9 mouse cellular contexts compared by ENCODE assay signal in genomic region chr8:122569329-122569728, GRCm38 (mm10). TPM values are rescaled to one million over a fixed set of nuclear protein-coding genes. Genes with fewer than 3 reads are reported as not detected.
DNase-seq lines count a peak whose midpoint lies in the region; ATAC-seq and TF ChIP-seq lines count a peak whose summit lies in the region.
"Had no signal": no experiment of that assay in that cellular context is flagged by ENCODE, and none has a peak within 500 bp of the region (broad histone marks: within the 10 kb centered on the region; RNA-seq: fewer than 3 reads in every experiment).

No protein-coding gene starts in this region.

- no peak for ATAC-seq in kidney, embryonic 14.5 days (ENCODE audit: low FRiP score, low TSS enrichment)
- ATAC-seq in hindbrain, embryonic 15.5 days (ENCODE audit: low FRiP score, low read depth) = no peak
- ATAC-seq in midbrain, embryonic 12.5 days (ENCODE audit: low FRiP score, low read depth) = no peak

- peaks cover 25% of the 10 kb centered on the region for H3K4me1 ChIP-seq in kidney, embryonic 14.5 days (ENCODE audit: control insufficient read depth, insufficient read depth, low read length)
- peaks cover 3% of the 10 kb centered on the region; the same call in 1 of the 2 replicates for H3K4me1 ChIP-seq in bone marrow, adult 2 months (ENCODE audit: control insufficient read depth, insufficient read depth, low read length)
- peaks cover 38% of the 10 kb centered on the region for H3K4me1 ChIP-seq in hindbrain, embryonic 15.5 days (replicated peaks)
- peaks cover 38% of the 10 kb centered on the region for H3K4me1 ChIP-seq in midbrain, embryonic 12.5 days

- no peaks in the 10 kb centered on the region for H3K9me3 ChIP-seq in kidney, embryonic 14.5 days (ENCODE audit: control insufficient read depth, low read length)
- H3K9me3 ChIP-seq in hindbrain, embryonic 15.5 days = no peaks in the 10 kb centered on the region
- no peaks in the 10 kb centered on the region for H3K9me3 ChIP-seq in midbrain, embryonic 12.5 days

- no peak for TF ChIP-seq POLR2A in bone marrow, adult 2 months (IDR thresholded peaks at IDR 0.05; ENCODE audit: borderline replicate concordance, control insufficient read depth, low read depth, low read length)

- H3K9ac ChIP-seq in kidney, embryonic 14.5 days (ENCODE audit: low read depth, low read length) = peak overlapping the region; percentile 91
- H3K9ac ChIP-seq in hindbrain, embryonic 15.5 days = no peak overlapping the region
- H3K9ac ChIP-seq in midbrain, embryonic 12.5 days (replicated peaks) = peak overlapping the region; percentile 83

- DNase-seq in kidney, adult 9 months = no peak
- DNase-seq in ovary, postnatal 36 days (ENCODE audit: low spot score) = no peak
- no peak for DNase-seq in embryo, embryonic 10.5 days (ENCODE audit: low spot score)
- no peak for DNase-seq in cerebellum, adult 11-12 months
- DNase-seq: kidney, postnatal 25 days had no signal

- 74% methylated on average over 9 of the region's 9 CpGs for WGBS in kidney, embryonic 14.5 days
- WGBS in bone marrow, adult 2 months = 65% methylated on average over 9 of the region's 9 CpGs
- 61% methylated on average over 9 of the region's 9 CpGs for WGBS in hindbrain, embryonic 15.5 days
- 71% methylated on average over 9 of the region's 9 CpGs for WGBS in midbrain, embryonic 12.5 days

- peaks cover 49% of the 10 kb centered on the region for H3K36me3 ChIP-seq in kidney, embryonic 14.5 days (ENCODE audit: control insufficient read depth, insufficient read depth, low read length)
- H3K36me3 ChIP-seq in hindbrain, embryonic 15.5 days = 0 out of 2 replicates have a peak, but pooled peaks cover 3% of the 10 kb centered on the region
- peaks cover 36% of the 10 kb centered on the region for H3K36me3 ChIP-seq in midbrain, embryonic 12.5 days

- H3K4me2 ChIP-seq in kidney, embryonic 14.5 days (replicated peaks; ENCODE audit: low read depth, low read length) = peak overlapping the region; percentile 58
- H3K4me2 ChIP-seq in hindbrain, embryonic 15.5 days = peak overlapping the region; percentile 97
- H3K4me2 ChIP-seq in midbrain, embryonic 12.5 days (replicated peaks) = peak overlapping the region; percentile 90

- TF ChIP-seq CTCF in bone marrow, adult 2 months (IDR thresholded peaks at IDR 0.05; ENCODE audit: control insufficient read depth, insufficient read depth, low read length) = no peak

- H3K4me3 ChIP-seq in kidney, embryonic 14.5 days (ENCODE audit: low read length) = peak overlapping the region; percentile 97
- peak overlapping the region; percentile 75 for H3K4me3 ChIP-seq in bone marrow, adult 2 months (replicated peaks; ENCODE audit: control insufficient read depth, low read depth, low read length)
- peak overlapping the region; percentile 93 for H3K4me3 ChIP-seq in hindbrain, embryonic 15.5 days
- peak overlapping the region; percentile 79 for H3K4me3 ChIP-seq in midbrain, embryonic 12.5 days

- H3K27ac ChIP-seq in kidney, embryonic 14.5 days (ENCODE audit: low read depth, low read length) = no peak overlapping the region
- peak overlapping the region; percentile 34; the same call in 1 of the 2 replicates for H3K27ac ChIP-seq in bone marrow, adult 2 months (ENCODE audit: control insufficient read depth, insufficient read depth, low read depth, low read length, poor library complexity)
- no peak overlapping the region for H3K27ac ChIP-seq in hindbrain, embryonic 15.5 days (replicated peaks)
- H3K27ac ChIP-seq in midbrain, embryonic 12.5 days (replicated peaks) = no peak overlapping the region

- H3K27me3 ChIP-seq in kidney, embryonic 14.5 days (ENCODE audit: control insufficient read depth, insufficient read depth, low read length) = no peaks in the 10 kb centered on the region
- H3K27me3 ChIP-seq in hindbrain, embryonic 15.5 days = no peaks in the 10 kb centered on the region
- no peaks in the 10 kb centered on the region for H3K27me3 ChIP-seq in midbrain, embryonic 12.5 days

RNA-seq across cellular contexts. Expression of gene Cdt1, which starts 1.5 kb away (rescaled TPM):
- polyA plus RNA-seq in kidney, embryonic 14.5 days (2014; fragmentation: Nextera tagmentation; extraction: Ambion mirVana) = 42.7 and 48.5 TPM in 2 replicates
- 62.8 and 68.5 TPM in 2 replicates for polyA plus RNA-seq in bone marrow, adult 2 months (2011; ENCODE audit: insufficient read depth, insufficient read length, low replicate concordance, missing spikeins)
- polyA plus RNA-seq in hindbrain, embryonic 15.5 days (2015; fragmentation: Nextera tagmentation; extraction: Ambion mirVana) = 10.6 and 11.5 TPM in 2 replicates
- polyA plus RNA-seq in midbrain, embryonic 12.5 days (2016; fragmentation: Nextera tagmentation; extraction: Ambion mirVana) = 30.0 and 34.7 TPM in 2 replicates

RNA-seq across cellular contexts. Expression of gene Aprt, which starts 7.4 kb away (rescaled TPM):
- 370 and 400 TPM in 2 replicates for polyA plus RNA-seq in kidney, embryonic 14.5 days (2014; fragmentation: Nextera tagmentation; extraction: Ambion mirVana)
- 41.8 and 95.4 TPM in 2 replicates for polyA plus RNA-seq in bone marrow, adult 2 months (2011; ENCODE audit: insufficient read depth, insufficient read length, low replicate concordance, missing spikeins)
- 170 and 179 TPM in 2 replicates for polyA plus RNA-seq in hindbrain, embryonic 15.5 days (2015; fragmentation: Nextera tagmentation; extraction: Ambion mirVana)
- 157 and 160 TPM in 2 replicates for polyA plus RNA-seq in midbrain, embryonic 12.5 days (2016; fragmentation: Nextera tagmentation; extraction: Ambion mirVana)

RNA-seq across cellular contexts. Expression of gene Piezo1, which starts 18.2 kb away (rescaled TPM):
- polyA plus RNA-seq in kidney, embryonic 14.5 days (2014; fragmentation: Nextera tagmentation; extraction: Ambion mirVana) = 16.5 and 17.9 TPM in 2 replicates
- polyA plus RNA-seq in bone marrow, adult 2 months (2011; ENCODE audit: insufficient read depth, insufficient read length, low replicate concordance, missing spikeins) = 21.6 and 49.3 TPM in 2 replicates
- polyA plus RNA-seq in hindbrain, embryonic 15.5 days (2015; fragmentation: Nextera tagmentation; extraction: Ambion mirVana) = 2.2 and 2.8 TPM in 2 replicates
- polyA plus RNA-seq in midbrain, embryonic 12.5 days (2016; fragmentation: Nextera tagmentation; extraction: Ambion mirVana) = 5.0 and 8.0 TPM in 2 replicates

RNA-seq across cellular contexts. Expression of gene Galns, which starts 41.9 kb away (rescaled TPM):
- polyA plus RNA-seq in kidney, embryonic 14.5 days (2014; fragmentation: Nextera tagmentation; extraction: Ambion mirVana) = 10.6 and 14.7 TPM in 2 replicates
- polyA plus RNA-seq in bone marrow, adult 2 months (2011; ENCODE audit: insufficient read depth, insufficient read length, low replicate concordance, missing spikeins) = 18.7 and 40.6 TPM in 2 replicates
- polyA plus RNA-seq in hindbrain, embryonic 15.5 days (2015; fragmentation: Nextera tagmentation; extraction: Ambion mirVana) = 6.8 and 8.1 TPM in 2 replicates
- 4.9 and 5.7 TPM in 2 replicates for polyA plus RNA-seq in midbrain, embryonic 12.5 days (2016; fragmentation: Nextera tagmentation; extraction: Ambion mirVana)

RNA-seq across cellular contexts. Expression of gene Trappc2l, which starts 42.1 kb away (rescaled TPM):
- polyA plus RNA-seq in kidney, embryonic 14.5 days (2014; fragmentation: Nextera tagmentation; extraction: Ambion mirVana) = 59.8 and 74.9 TPM in 2 replicates
- polyA plus RNA-seq in bone marrow, adult 2 months (2011; ENCODE audit: insufficient read depth, insufficient read length, low replicate concordance, missing spikeins) = 14.0 and 36.5 TPM in 2 replicates
- polyA plus RNA-seq in hindbrain, embryonic 15.5 days (2015; fragmentation: Nextera tagmentation; extraction: Ambion mirVana) = 109 and 112 TPM in 2 replicates
- 50.4 and 57.5 TPM in 2 replicates for polyA plus RNA-seq in midbrain, embryonic 12.5 days (2016; fragmentation: Nextera tagmentation; extraction: Ambion mirVana)
